Mouse (Mus musculus): ENCODE measurements at regions not wholly inside any gene's neighbourhood (a gene's known extent, or its start where the extent isn't known, plus 50 kb on each side); places are given as distances from the start of the nearest gene placed in this dataset.

GRCm38 (mm10) chr11:19585228-19585627 is 338.9 kb upstream of the Spred2 start:
- H3K27ac ChIP-seq (ENCODE audit: insufficient read depth, low read length), result no peak overlapping the region
- TF ChIP-seq CTCF (IDR thresholded peaks at IDR 0.05; ENCODE audit: borderline replicate concordance, insufficient read depth, low read length) (no peak), POLR2A (IDR thresholded peaks at IDR 0.05; ENCODE audit: low read depth, low read length) (no peak)
- H3K4me3 ChIP-seq (ENCODE audit: insufficient read depth, low read length), result no peak overlapping the region
- H3K4me1 ChIP-seq (ENCODE audit: control insufficient read depth, insufficient read depth, low read length), result no peaks in the 10 kb centered on the region

- Histone ChIP-seq H3K4me1 (ENCODE audit: control insufficient read depth, insufficient read depth, low read length) (no peaks in the 10 kb centered on the region), H3K4me3 (ENCODE audit: insufficient read depth, low read length) (no peak overlapping the region), H3K27ac (ENCODE audit: insufficient read depth, low read length) (no peak overlapping the region)
- no peak for TF ChIP-seq POLR2A (IDR thresholded peaks at IDR 0.05; ENCODE audit: low read depth, low read length)
- TF ChIP-seq CTCF (IDR thresholded peaks at IDR 0.05; ENCODE audit: borderline replicate concordance, insufficient read depth, low read length), result no peak
Observed at GRCm38 (mm10) chr11:19592506-19593355, 331.4 kb upstream of the Spred2 start.

GRCm38 (mm10) chr11:19595107-19595506 is 329.1 kb upstream of the Spred2 start:
- TF ChIP-seq POLR2A (IDR thresholded peaks at IDR 0.05; ENCODE audit: low read depth, low read length), result no peak
- TF ChIP-seq CTCF (IDR thresholded peaks at IDR 0.05; ENCODE audit: borderline replicate concordance, insufficient read depth, low read length), result no peak
- Histone ChIP-seq H3K4me3 (ENCODE audit: insufficient read depth, low read length) (no peak overlapping the region), H3K4me1 (ENCODE audit: control insufficient read depth, insufficient read depth, low read length) (no peaks in the 10 kb centered on the region), H3K27ac (ENCODE audit: insufficient read depth, low read length) (no peak overlapping the region)

- H3K27ac ChIP-seq (ENCODE audit: insufficient read depth, low read length), result no peak overlapping the region
- H3K4me1 ChIP-seq (ENCODE audit: control insufficient read depth, insufficient read depth, low read length), result no peaks in the 10 kb centered on the region
- TF ChIP-seq POLR2A (IDR thresholded peaks at IDR 0.05; ENCODE audit: low read depth, low read length) (no peak), CTCF (IDR thresholded peaks at IDR 0.05; ENCODE audit: borderline replicate concordance, insufficient read depth, low read length) (no peak)
- H3K4me3 ChIP-seq (ENCODE audit: insufficient read depth, low read length), result no peak overlapping the region
Observed at GRCm38 (mm10) chr11:19596336-19596735, 327.8 kb upstream of the Spred2 start.

- Histone ChIP-seq H3K27ac (ENCODE audit: insufficient read depth, low read length) (no peak overlapping the region), H3K4me1 (ENCODE audit: control insufficient read depth, insufficient read depth, low read length) (no peaks in the 10 kb centered on the region), H3K4me3 (ENCODE audit: insufficient read depth, low read length) (no peak overlapping the region)
- TF ChIP-seq POLR2A (IDR thresholded peaks at IDR 0.05; ENCODE audit: low read depth, low read length) (no peak), CTCF (IDR thresholded peaks at IDR 0.05; ENCODE audit: borderline replicate concordance, insufficient read depth, low read length) (no peak)
Observed at GRCm38 (mm10) chr11:19599433-19599832, 324.7 kb upstream of the Spred2 start.

GRCm38 (mm10) chr11:19601216-19601938 is 322.8 kb upstream of the Spred2 start:
- TF ChIP-seq CTCF (IDR thresholded peaks at IDR 0.05; ENCODE audit: borderline replicate concordance, insufficient read depth, low read length), result no peak
- TF ChIP-seq POLR2A (IDR thresholded peaks at IDR 0.05; ENCODE audit: low read depth, low read length), result no peak
- Histone ChIP-seq H3K27ac (ENCODE audit: insufficient read depth, low read length) (no peak overlapping the region; the same call in 1 of the 2 replicates), H3K4me1 (ENCODE audit: control insufficient read depth, insufficient read depth, low read length) (no peaks in the 10 kb centered on the region), H3K4me3 (ENCODE audit: insufficient read depth, low read length) (no peak overlapping the region)

- H3K27ac ChIP-seq (ENCODE audit: insufficient read depth, low read length), result no peak overlapping the region
- TF ChIP-seq POLR2A (IDR thresholded peaks at IDR 0.05; ENCODE audit: low read depth, low read length) (no peak), CTCF (IDR thresholded peaks at IDR 0.05; ENCODE audit: borderline replicate concordance, insufficient read depth, low read length) (no peak)
- H3K4me1 ChIP-seq (ENCODE audit: control insufficient read depth, insufficient read depth, low read length), result no peaks in the 10 kb centered on the region
- H3K4me3 ChIP-seq (ENCODE audit: insufficient read depth, low read length), result no peak overlapping the region
Observed at GRCm38 (mm10) chr11:19602496-19602895, 321.7 kb upstream of the Spred2 start.

GRCm38 (mm10) chr11:19605602-19606001 is 318.6 kb upstream of the Spred2 start:
- TF ChIP-seq POLR2A (IDR thresholded peaks at IDR 0.05; ENCODE audit: low read depth, low read length), result no peak
- TF ChIP-seq CTCF (IDR thresholded peaks at IDR 0.05; ENCODE audit: borderline replicate concordance, insufficient read depth, low read length), result no peak
- Histone ChIP-seq H3K4me3 (ENCODE audit: insufficient read depth, low read length) (no peak overlapping the region), H3K27ac (ENCODE audit: insufficient read depth, low read length) (no peak overlapping the region), H3K4me1 (ENCODE audit: control insufficient read depth, insufficient read depth, low read length) (no peaks in the 10 kb centered on the region)

- Histone ChIP-seq H3K4me3 (ENCODE audit: insufficient read depth, low read length) (no peak overlapping the region), H3K4me1 (ENCODE audit: control insufficient read depth, insufficient read depth, low read length) (no peaks in the 10 kb centered on the region), H3K27ac (ENCODE audit: insufficient read depth, low read length) (no peak overlapping the region)
- TF ChIP-seq POLR2A (IDR thresholded peaks at IDR 0.05; ENCODE audit: low read depth, low read length) (no peak), CTCF (IDR thresholded peaks at IDR 0.05; ENCODE audit: borderline replicate concordance, insufficient read depth, low read length) (no peak)
Observed at GRCm38 (mm10) chr11:19606943-19607342, 317.2 kb upstream of the Spred2 start.

GRCm38 (mm10) chr11:19607941-19608340 is 316.2 kb upstream of the Spred2 start:
- Histone ChIP-seq H3K4me3 (ENCODE audit: insufficient read depth, low read length) (no peak overlapping the region), H3K4me1 (ENCODE audit: control insufficient read depth, insufficient read depth, low read length) (no peaks in the 10 kb centered on the region), H3K27ac (ENCODE audit: insufficient read depth, low read length) (no peak overlapping the region)
- TF ChIP-seq CTCF (IDR thresholded peaks at IDR 0.05; ENCODE audit: borderline replicate concordance, insufficient read depth, low read length) (no peak), POLR2A (IDR thresholded peaks at IDR 0.05; ENCODE audit: low read depth, low read length) (no peak)

Measured in embryonic fibroblast, embryonic 13.5 days (primary cell).